Mouse (Mus musculus): ENCODE data around the gene Gm3604. TPM values are rescaled to one million over a fixed set of nuclear protein-coding genes. Genes with fewer than 3 reads are reported as not detected.

Gene Gm3604
- 0.70 TPM for polyA plus RNA-seq (2015; fragmentation: Illumina TruSeq; extraction: RNeasy Lipid Tissue Mini Kit (QIAGEN cat#74804); ENCODE audit: insufficient read depth, low read depth, low replicate concordance)

DNA sequence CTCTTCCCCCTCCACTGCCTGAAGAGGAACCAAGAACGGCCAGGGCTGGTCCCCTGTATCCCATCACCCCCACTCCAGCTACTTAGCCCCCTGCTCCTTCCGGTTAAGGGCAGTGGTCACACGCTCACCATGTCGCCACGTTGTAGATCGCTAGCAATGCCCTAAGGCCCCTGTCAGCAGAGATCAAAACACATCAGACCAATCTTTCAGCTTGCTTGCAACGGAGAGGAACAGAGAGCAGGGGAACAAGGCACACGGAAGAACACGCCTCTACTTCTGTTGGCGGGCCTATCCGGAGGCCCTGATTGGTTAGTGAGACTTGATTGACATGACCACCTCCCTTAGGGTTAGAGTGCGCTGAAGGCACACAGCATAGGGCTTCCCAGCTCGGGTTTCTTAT lies at the start of gene Gm3604:
Gm3604 (minus strand) TSS at position 226 of the 400 bp plus-strand sequence.

Other genes with a start within 250 kb of the Gm3604 start
- gene Gm49359, start 83.7 kb upstream of the Gm3604 start, polyA plus RNA-seq (2015; fragmentation: Illumina TruSeq; extraction: RNeasy Lipid Tissue Mini Kit (QIAGEN cat#74804); ENCODE audit: insufficient read depth, low read depth, low replicate concordance) = 2.6 TPM
- gene Zfp935, start 175.3 kb upstream of the Gm3604 start, polyA plus RNA-seq (2015; fragmentation: Illumina TruSeq; extraction: RNeasy Lipid Tissue Mini Kit (QIAGEN cat#74804); ENCODE audit: insufficient read depth, low read depth, low replicate concordance) = 0.65 TPM
- gene Zfp934, start 188.0 kb upstream of the Gm3604 start, polyA plus RNA-seq (2015; fragmentation: Illumina TruSeq; extraction: RNeasy Lipid Tissue Mini Kit (QIAGEN cat#74804); ENCODE audit: insufficient read depth, low read depth, low replicate concordance) = 2.4 TPM
- not detected for gene 6720489N17Rik, start 241.0 kb upstream of the Gm3604 start, polyA plus RNA-seq (2015; fragmentation: Illumina TruSeq; extraction: RNeasy Lipid Tissue Mini Kit (QIAGEN cat#74804); ENCODE audit: insufficient read depth, low read depth, low replicate concordance)

All from pancreas, adult 10 weeks (tissue).